Mouse (Mus musculus) E14TG2a.4 (cell line): ENCODE results near the gene Zxdc.

Source experiments
- CTCF ChIP-seq: conservative IDR thresholded peaks from 2 replicates; pipeline ENCODE4 v1.5.1; 2014; ENCODE audit warnings: low read length
- POU5F1 ChIP-seq: IDR thresholded peaks from 2 replicates; pipeline ENCODE4 v1.6.1; 2014; ENCODE audit warnings: low read length, borderline replicate concordance

DNA sequence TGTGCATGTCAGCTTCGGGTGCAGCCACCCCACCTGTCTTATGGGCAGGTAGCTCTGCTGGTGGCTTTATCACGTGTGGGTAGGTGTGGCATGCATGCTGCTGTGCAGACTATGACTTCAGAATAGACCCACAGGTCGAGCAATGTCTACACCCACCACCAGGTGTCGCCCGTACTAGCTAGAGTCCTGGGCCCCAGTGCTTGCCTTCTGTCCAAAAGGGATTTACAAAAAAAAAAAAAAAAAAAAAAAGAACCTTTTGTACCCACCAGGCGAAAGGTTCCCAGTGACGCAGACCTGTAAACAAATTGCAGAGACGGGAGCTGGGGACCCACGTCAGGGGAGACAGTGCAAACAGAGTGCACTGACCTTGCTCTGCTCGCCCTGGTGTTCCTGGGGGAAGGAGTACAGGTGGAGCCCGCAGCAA lies 65.9 kb downstream of the Zxdc start:
- TF ChIP-seq CTCF: peak; percentile 52
- no peak for TF ChIP-seq POU5F1
